Mouse (Mus musculus): ENCODE measurements around the gene Eftud2. TPM values are rescaled to one million over a fixed set of nuclear protein-coding genes. Genes with fewer than 3 reads are reported as not detected.

Eftud2 gene
- polyA plus RNA-seq, 1 experiment from 2014 or later: 87.3 TPM

- Histone ChIP-seq H3K36me3 (ENCODE audit: control insufficient read depth, insufficient read depth) (no peaks in the 10 kb centered on the region), H3K27me3 (ENCODE audit: control insufficient read depth, insufficient read depth, low read depth, low read length) (peaks cover 9% of the 10 kb centered on the region; the same call in 1 of the 2 replicates)
- ATAC-seq (ENCODE audit: low read depth): no peak
Observed at GRCm38 (mm10) chr11:102888135-102888534, 7.3 kb upstream of the Eftud2 start.

GRCm38 (mm10) chr11:102887433-102887832, 6.6 kb upstream of the Eftud2 start:
- WGBS (ENCODE audit: insufficient replicate concordance): 69% methylated on average over 5 of the region's 5 CpGs
- Histone ChIP-seq H3K36me3 (ENCODE audit: control insufficient read depth, insufficient read depth) (no peaks in the 10 kb centered on the region), H3K4me2 (ENCODE audit: low read depth, low read length) (no peak overlapping the region), H3K9me3 (replicated peaks; ENCODE audit: control insufficient read depth, low read length) (no peaks in the 10 kb centered on the region), H3K27ac (ENCODE audit: low read length) (no peak overlapping the region), H3K9ac (ENCODE audit: low read depth, low read length) (no peak overlapping the region), H3K4me3 (ENCODE audit: low read depth, low read length) (no peak overlapping the region), H3K4me1 (ENCODE audit: control insufficient read depth, low read depth, low read length) (peaks cover 21% of the 10 kb centered on the region), H3K27me3 (ENCODE audit: control insufficient read depth, insufficient read depth, low read depth, low read length) (peaks cover 8% of the 10 kb centered on the region)
- ATAC-seq (ENCODE audit: low read depth): no peak

More at GRCm38 (mm10) chr11:102888135-102888534, 7.3 kb upstream of the Eftud2 start:
- Histone ChIP-seq H3K9ac (ENCODE audit: low read depth, low read length) (no peak overlapping the region), H3K4me2 (ENCODE audit: low read depth, low read length) (no peak overlapping the region), H3K4me3 (ENCODE audit: low read depth, low read length) (no peak overlapping the region), H3K9me3 (replicated peaks; ENCODE audit: control insufficient read depth, low read length) (no peaks in the 10 kb centered on the region), H3K4me1 (ENCODE audit: control insufficient read depth, low read depth, low read length) (peaks cover 27% of the 10 kb centered on the region), H3K27ac (ENCODE audit: low read length) (no peak overlapping the region)
- whole genome bisulfite sequencing (ENCODE audit: insufficient replicate concordance): 47% methylated on average over 3 of the region's 3 CpGs

GRCm38 (mm10) chr11:102884616-102885219, 3.9 kb upstream of the Eftud2 start, which contains the start of gene Fam187a:
TSS of gene Fam187a (plus strand) at chr11:102885169.
- Histone ChIP-seq H3K9ac (ENCODE audit: low read depth, low read length) (no peak within 1 kb of the TSS), H3K9me3 (replicated peaks; ENCODE audit: control insufficient read depth, low read length) (no peaks in the 10 kb centered on the region), H3K4me2 (ENCODE audit: low read depth, low read length) (no peak within 1 kb of the TSS), H3K36me3 (ENCODE audit: control insufficient read depth, insufficient read depth) (no peaks in the 10 kb centered on the region), H3K4me3 (ENCODE audit: low read depth, low read length) (no peak within 1 kb of the TSS), H3K27me3 (ENCODE audit: control insufficient read depth, insufficient read depth, low read depth, low read length) (peaks cover 10% of the 10 kb centered on the region), H3K4me1 (ENCODE audit: control insufficient read depth, low read depth, low read length) (peaks cover 23% of the 10 kb centered on the region), H3K27ac (ENCODE audit: low read length) (no peak within 1 kb of the TSS)
- 49% methylated on average over 10 of the region's 10 CpGs for WGBS (ENCODE audit: insufficient replicate concordance)
- ATAC-seq (ENCODE audit: low read depth): no peak

GRCm38 (mm10) chr11:102881314-102882198, 771 bp upstream of the Eftud2 start:
- H3K9me3 ChIP-seq (replicated peaks; ENCODE audit: control insufficient read depth, low read length): no peaks in the 10 kb centered on the region
- peak overlapping the region; percentile 75 for H3K4me3 ChIP-seq (ENCODE audit: low read depth, low read length)
- peaks cover 7% of the 10 kb centered on the region; the same call in 1 of the 2 replicates for H3K36me3 ChIP-seq (ENCODE audit: control insufficient read depth, insufficient read depth)
- H3K27me3 ChIP-seq (ENCODE audit: control insufficient read depth, insufficient read depth, low read depth, low read length): peaks cover 4% of the 10 kb centered on the region
- 12% methylated on average over 13 of the region's 13 CpGs for WGBS (ENCODE audit: insufficient replicate concordance)
- ATAC-seq (ENCODE audit: low read depth): peak; percentile 28
- H3K4me1 ChIP-seq (ENCODE audit: control insufficient read depth, low read depth, low read length): peaks cover 23% of the 10 kb centered on the region
- H3K4me2 ChIP-seq (ENCODE audit: low read depth, low read length): peak overlapping the region; percentile 89
- peak overlapping the region; percentile 80 for H3K9ac ChIP-seq (ENCODE audit: low read depth, low read length)
- H3K27ac ChIP-seq (ENCODE audit: low read length): peak overlapping the region; percentile 79

- H3K9me3 ChIP-seq (replicated peaks; ENCODE audit: control insufficient read depth, low read length): no peaks in the 10 kb centered on the region
- H3K4me2 ChIP-seq (ENCODE audit: low read depth, low read length): peak overlapping the region; percentile 89
- peaks cover 16% of the 10 kb centered on the region for H3K4me1 ChIP-seq (ENCODE audit: control insufficient read depth, low read depth, low read length)
- no peak overlapping the region for H3K9ac ChIP-seq (ENCODE audit: low read depth, low read length)
- peaks cover 16% of the 10 kb centered on the region; the same call in 1 of the 2 replicates for H3K36me3 ChIP-seq (ENCODE audit: control insufficient read depth, insufficient read depth)
- H3K27me3 ChIP-seq (ENCODE audit: control insufficient read depth, insufficient read depth, low read depth, low read length): peaks cover 4% of the 10 kb centered on the region
- 81% methylated on average over 2 of the region's 2 CpGs for WGBS (ENCODE audit: insufficient replicate concordance)
- H3K27ac ChIP-seq (ENCODE audit: low read length): no peak overlapping the region
- peak overlapping the region; percentile 75 for H3K4me3 ChIP-seq (ENCODE audit: low read depth, low read length)
- no peak for ATAC-seq (ENCODE audit: low read depth)
Observed at GRCm38 (mm10) chr11:102879558-102879957, 1.2 kb downstream of the Eftud2 start.

- peaks cover 25% of the 10 kb centered on the region; the same call in 1 of the 2 replicates for H3K36me3 ChIP-seq (ENCODE audit: control insufficient read depth, insufficient read depth)
- H3K4me1 ChIP-seq (ENCODE audit: control insufficient read depth, low read depth, low read length): peaks cover under 1% of the 10 kb centered on the region
- no peak overlapping the region for H3K4me2 ChIP-seq (ENCODE audit: low read depth, low read length)
- no peak overlapping the region for H3K9ac ChIP-seq (ENCODE audit: low read depth, low read length)
- 83% methylated on average over 7 of the region's 7 CpGs for WGBS (ENCODE audit: insufficient replicate concordance)
- no peak for ATAC-seq (ENCODE audit: low read depth)
- no peak overlapping the region for H3K4me3 ChIP-seq (ENCODE audit: low read depth, low read length)
- H3K9me3 ChIP-seq (replicated peaks; ENCODE audit: control insufficient read depth, low read length): no peaks in the 10 kb centered on the region
- no peak overlapping the region for H3K27ac ChIP-seq (ENCODE audit: low read length)
- no peaks in the 10 kb centered on the region for H3K27me3 ChIP-seq (ENCODE audit: control insufficient read depth, insufficient read depth, low read depth, low read length)
Observed at GRCm38 (mm10) chr11:102874801-102875334, 5.9 kb downstream of the Eftud2 start.

GRCm38 (mm10) chr11:102864272-102864671, 16.5 kb downstream of the Eftud2 start:
- H3K36me3 ChIP-seq (ENCODE audit: control insufficient read depth, insufficient read depth): peaks cover 50% of the 10 kb centered on the region
- WGBS (ENCODE audit: insufficient replicate concordance): 47% methylated on average over 4 of the region's 4 CpGs
- no peak overlapping the region for H3K4me2 ChIP-seq (ENCODE audit: low read depth, low read length)

GRCm38 (mm10) chr11:102859933-102860332, 20.9 kb downstream of the Eftud2 start:
- H3K9ac ChIP-seq (ENCODE audit: low read depth, low read length): no peak overlapping the region
- no peak for ATAC-seq (ENCODE audit: low read depth)
- no peak overlapping the region for H3K4me3 ChIP-seq (ENCODE audit: low read depth, low read length)
- no peaks in the 10 kb centered on the region for H3K4me1 ChIP-seq (ENCODE audit: control insufficient read depth, low read depth, low read length)
- WGBS (ENCODE audit: insufficient replicate concordance): 86% methylated on average over 8 of the region's 8 CpGs
- H3K27ac ChIP-seq (ENCODE audit: low read length): no peak overlapping the region
- H3K36me3 ChIP-seq (ENCODE audit: control insufficient read depth, insufficient read depth): peaks cover 42% of the 10 kb centered on the region
- H3K4me2 ChIP-seq (ENCODE audit: low read depth, low read length): no peak overlapping the region
- H3K9me3 ChIP-seq (replicated peaks; ENCODE audit: control insufficient read depth, low read length): no peaks in the 10 kb centered on the region
- no peaks in the 10 kb centered on the region for H3K27me3 ChIP-seq (ENCODE audit: control insufficient read depth, insufficient read depth, low read depth, low read length)

More at GRCm38 (mm10) chr11:102864272-102864671, 16.5 kb downstream of the Eftud2 start:
- Histone ChIP-seq H3K9ac (ENCODE audit: low read depth, low read length) (no peak overlapping the region), H3K27me3 (ENCODE audit: control insufficient read depth, insufficient read depth, low read depth, low read length) (no peaks in the 10 kb centered on the region), H3K4me1 (ENCODE audit: control insufficient read depth, low read depth, low read length) (no peaks in the 10 kb centered on the region), H3K9me3 (replicated peaks; ENCODE audit: control insufficient read depth, low read length) (no peaks in the 10 kb centered on the region), H3K4me3 (ENCODE audit: low read depth, low read length) (no peak overlapping the region), H3K27ac (ENCODE audit: low read length) (no peak overlapping the region)
- no peak for ATAC-seq (ENCODE audit: low read depth)

All from liver, embryonic 16.5 days (tissue).